Mouse (Mus musculus): Measurements from ENCODE around the gene Gm5767.
"Not testable (repeated sequence)": the region's sequence is repeated elsewhere in the genome, so short reads cannot be mapped to it uniquely, and the experiment has no call there.

Gm5767 gene

DNA sequence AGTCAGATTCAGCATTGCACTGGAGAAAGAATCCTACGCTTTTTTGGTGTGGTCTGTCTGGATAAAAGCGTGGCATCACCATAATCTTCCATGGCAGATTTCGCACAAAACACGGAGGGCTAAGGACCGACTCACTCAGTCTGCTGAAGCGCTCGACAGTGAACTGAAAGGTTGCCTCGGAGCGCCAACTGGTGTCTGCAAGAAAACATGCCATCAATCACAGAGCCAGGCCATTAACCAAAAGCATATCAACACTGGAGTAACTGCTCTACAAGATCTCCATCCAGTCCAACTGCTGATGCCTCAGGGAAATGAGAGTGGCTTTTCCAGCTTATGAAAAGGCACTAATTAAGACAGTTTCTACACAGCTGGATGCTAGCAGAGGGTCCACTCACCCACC lies 31.4 kb downstream of the Gm5767 start:
- DNase-seq (ENCODE audit: low spot score in 2 of 2) = no peak

- DNase-seq (ENCODE audit: low spot score in 2 of 2) = no peak
Observed at GRCm38 (mm10) chr16:8714851-8715250, 34.3 kb downstream of the Gm5767 start.

- no peak for DNase-seq (ENCODE audit: low spot score in 2 of 2)
Observed at GRCm38 (mm10) chr16:8715513-8716080, 35.0 kb downstream of the Gm5767 start.

GRCm38 (mm10) chr16:8716300-8716699 lies 35.7 kb downstream of the Gm5767 start:
- DNase-seq (ENCODE audit: low spot score in 2 of 2) = no peak

GRCm38 (mm10) chr16:8717744-8718143 lies 37.2 kb downstream of the Gm5767 start:
- DNase-seq (ENCODE audit: low spot score in 2 of 2) = no peak

DNA sequence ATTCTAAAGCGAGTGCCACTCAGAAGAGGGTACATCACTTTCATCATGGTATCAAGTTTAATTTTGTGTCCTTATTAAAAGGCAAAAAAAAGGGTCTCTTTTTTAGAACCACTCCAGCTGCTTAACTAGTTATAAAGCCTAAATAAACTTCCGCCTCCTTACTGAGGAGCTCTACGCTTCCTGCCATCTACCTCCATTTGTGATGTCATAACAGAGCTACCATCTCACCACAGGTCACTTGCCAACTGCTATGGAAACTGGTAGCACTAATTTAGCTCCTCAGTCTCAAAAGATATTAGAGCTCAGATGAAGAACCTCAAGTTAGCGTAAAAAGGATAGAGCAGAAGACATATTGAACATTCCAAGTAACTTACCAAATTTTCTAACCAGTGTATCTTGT lies 39.9 kb downstream of the Gm5767 start:
- no peak for DNase-seq (ENCODE audit: low spot score in 2 of 2)

DNA sequence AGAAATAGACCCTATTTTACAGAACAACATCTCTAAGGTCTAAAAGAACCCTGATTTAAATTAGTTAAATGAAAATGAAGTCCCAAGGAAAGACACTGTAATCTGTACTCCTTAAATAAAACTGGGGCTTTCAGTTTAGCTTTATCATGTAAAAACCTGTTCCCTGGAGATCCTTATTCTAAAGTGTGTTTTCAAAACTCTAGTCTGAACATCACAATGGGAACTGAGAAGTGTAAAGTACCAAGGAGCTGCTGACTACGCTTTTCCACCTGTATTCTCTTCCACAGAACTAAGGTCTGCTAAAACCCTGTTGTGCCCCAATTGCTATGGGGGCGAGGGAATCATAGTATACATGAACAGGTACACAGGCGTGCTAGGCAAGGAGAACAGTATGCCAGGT lies 43.5 kb downstream of the Gm5767 start:
- DNase-seq (ENCODE audit: low spot score in 2 of 2) = no peak

DNA sequence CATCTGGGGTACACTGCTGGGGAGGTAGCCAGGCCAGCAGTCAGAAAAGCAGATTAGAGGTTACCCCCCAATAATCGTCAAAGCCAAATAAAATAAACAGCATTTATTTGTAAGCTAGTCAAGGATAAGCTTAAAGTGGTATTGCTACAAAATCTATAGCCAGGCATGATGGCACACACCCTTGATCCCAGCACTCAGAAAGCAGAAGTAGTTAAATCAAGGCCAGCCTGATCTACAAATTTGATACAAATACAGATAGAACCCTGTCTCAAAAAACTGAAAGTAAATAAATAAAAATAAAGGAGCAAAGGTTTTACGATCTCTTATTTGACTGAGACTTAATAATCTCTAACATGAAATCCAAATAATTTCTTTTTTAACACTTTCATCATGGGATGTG lies 45.2 kb downstream of the Gm5767 start:
- no peak for DNase-seq (ENCODE audit: low spot score in 2 of 2)

DNA sequence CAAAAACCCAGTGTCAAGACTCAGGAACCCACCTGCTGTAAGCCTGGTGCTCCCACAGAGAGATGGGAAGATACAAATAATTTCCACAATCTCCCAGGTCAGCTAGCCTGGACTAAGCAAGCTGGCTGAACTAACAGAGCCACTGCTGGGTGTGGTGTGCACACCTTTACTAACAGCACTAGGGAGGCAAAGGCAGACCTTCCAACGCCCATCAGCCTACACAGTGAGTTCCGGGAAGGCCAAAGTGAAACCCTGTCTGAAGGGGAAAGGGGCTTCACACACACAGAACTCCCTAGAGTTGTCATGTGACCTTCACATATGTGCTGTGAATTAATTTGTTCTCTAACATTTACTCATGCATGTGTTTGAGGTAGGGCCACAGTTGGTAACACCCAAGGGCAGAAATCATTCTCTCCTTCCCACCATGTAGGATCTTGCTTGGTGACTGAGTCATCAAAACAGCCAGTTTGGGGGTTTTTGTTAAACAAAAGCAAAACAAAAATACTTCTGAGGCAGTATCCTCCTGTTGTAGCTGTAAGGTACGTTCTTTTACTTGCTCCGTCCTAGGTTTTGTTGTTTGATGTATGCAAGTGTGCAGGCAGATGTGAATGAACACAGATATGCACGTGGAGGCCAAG lies 47.7 kb downstream of the Gm5767 start:
- DNase-seq (ENCODE audit: low spot score in 2 of 2) = no peak

GRCm38 (mm10) chr16:8731630-8732029 lies 51.1 kb downstream of the Gm5767 start:
- DNase-seq (ENCODE audit: low spot score in 2 of 2) = no peak

GRCm38 (mm10) chr16:8732450-8732849 lies 51.9 kb downstream of the Gm5767 start:
- DNase-seq (ENCODE audit: low spot score in 2 of 2) = not testable (repeated sequence)

Measured in spleen, postnatal 4 days (tissue).